In genomic region chr10:60284676-60285111, GRCm38 (mm10) we compare ENCODE assay signal across 8 mouse cellular contexts. TPM values are rescaled to one million over a fixed set of nuclear protein-coding genes. Genes with fewer than 3 reads are reported as not detected.
DNase-seq lines count a peak whose midpoint lies in the region; ATAC-seq lines count a peak whose summit lies in the region.

No protein-coding gene starts in this region.

- no peak overlapping the region for H3K4me2 ChIP-seq in embryonic facial prominence, embryonic 12.5 days (replicated peaks)
- H3K4me2 ChIP-seq in limb, embryonic 12.5 days = peak overlapping the region; percentile 42; the same call in 1 of the 2 replicates

- peaks cover 4% of the 10 kb centered on the region; the same call in 1 of the 2 replicates for H3K36me3 ChIP-seq in heart, embryonic 10.5 days
- 0 out of 2 replicates have a peak, but pooled peaks cover 5% of the 10 kb centered on the region for H3K36me3 ChIP-seq in embryonic facial prominence, embryonic 12.5 days
- peaks cover 4% of the 10 kb centered on the region; the same call in 1 of the 2 replicates for H3K36me3 ChIP-seq in limb, embryonic 12.5 days

- peaks cover 74% of the 10 kb centered on the region for H3K4me1 ChIP-seq in heart, embryonic 10.5 days
- peaks cover 76% of the 10 kb centered on the region for H3K4me1 ChIP-seq in embryonic facial prominence, embryonic 12.5 days
- H3K4me1 ChIP-seq in limb, embryonic 12.5 days (replicated peaks) = peaks cover 57% of the 10 kb centered on the region

- H3K27ac ChIP-seq in heart, embryonic 10.5 days = peak overlapping the region; percentile 75
- peak overlapping the region; percentile 79 for H3K27ac ChIP-seq in embryonic facial prominence, embryonic 12.5 days
- H3K27ac ChIP-seq in limb, embryonic 12.5 days = peak overlapping the region; percentile 83

- H3K9ac ChIP-seq in embryonic facial prominence, embryonic 12.5 days = no peak overlapping the region
- H3K9ac ChIP-seq in limb, embryonic 12.5 days (replicated peaks) = peak overlapping the region; percentile 12; the same call in 1 of the 2 replicates

- 60% methylated on average over 8 of the region's 8 CpGs for WGBS in heart, embryonic 10.5 days
- WGBS in embryonic facial prominence, embryonic 12.5 days = 59% methylated on average over 8 of the region's 8 CpGs
- 50% methylated on average over 8 of the region's 8 CpGs for WGBS in limb, embryonic 12.5 days

- intact Hi-C loops in heart, postnatal 25 days (cut with DNase I) = loop anchor here (5.0 kb wide), 1 partner anchor 37 kb away; no protein-coding TSS in a partner anchor

- H3K9me3 ChIP-seq in heart, embryonic 10.5 days = no peaks in the 10 kb centered on the region
- H3K9me3 ChIP-seq in embryonic facial prominence, embryonic 12.5 days = no peaks in the 10 kb centered on the region
- H3K9me3 ChIP-seq in limb, embryonic 12.5 days = no peaks in the 10 kb centered on the region

- H3K27me3 ChIP-seq in heart, embryonic 10.5 days (ENCODE audit: insufficient read depth, poor library complexity, severe bottlenecking) = no peaks in the 10 kb centered on the region
- H3K27me3 ChIP-seq in embryonic facial prominence, embryonic 12.5 days = no peaks in the 10 kb centered on the region
- H3K27me3 ChIP-seq in limb, embryonic 12.5 days = no peaks in the 10 kb centered on the region

- DNase-seq in heart, embryonic 10.5 days (ENCODE audit: low spot score) = no peak
- DNase-seq in heart, postnatal 25 days (ENCODE audit: low spot score) = no peak
- no peak for DNase-seq in kidney, postnatal 25 days
- DNase-seq in urinary bladder, postnatal 14 days (ENCODE audit: low spot score) = no peak

- ATAC-seq in embryonic facial prominence, embryonic 12.5 days (ENCODE audit: insufficient number of reproducible peaks, insufficient read depth, low FRiP score, low TSS enrichment) = no peak
- no peak for ATAC-seq in limb, embryonic 12.5 days (ENCODE audit: insufficient number of reproducible peaks, insufficient read depth, low FRiP score, low TSS enrichment, low read depth)
- peak; percentile 2; the same call in 1 of the 2 replicates for ATAC-seq in neutrophil, adult 5-6 weeks (ENCODE audit: extremely low read depth, insufficient number of reproducible peaks, low FRiP score, poor library complexity, severe bottlenecking)
- no peak for ATAC-seq in megakaryocyte-erythroid progenitor cell, adult 5-6 weeks (replicated peaks; ENCODE audit: low FRiP score, low TSS enrichment, poor library complexity, severe bottlenecking)

- no peak overlapping the region for H3K4me3 ChIP-seq in heart, embryonic 10.5 days
- no peak overlapping the region for H3K4me3 ChIP-seq in embryonic facial prominence, embryonic 12.5 days
- H3K4me3 ChIP-seq in limb, embryonic 12.5 days (replicated peaks) = no peak overlapping the region

RNA-seq across cellular contexts. Expression of gene Psap, which starts 7.3 kb away (rescaled TPM):
- 74.3 and 75.2 TPM in 2 replicates for polyA plus RNA-seq in heart, embryonic 10.5 days (2016; fragmentation: Nextera tagmentation; extraction: Ambion mirVana)
- total RNA-seq in heart, postnatal 25 days (2021) = 1,000 to 10,000 TPM in 1 of 2 experiments, 100 to 1,000 TPM in 1; 984 to 1,036 TPM
- 75.7 and 77.6 TPM in 2 replicates for polyA plus RNA-seq in embryonic facial prominence, embryonic 12.5 days (2016; fragmentation: Nextera tagmentation; extraction: Ambion mirVana)
- polyA plus RNA-seq in limb, embryonic 12.5 days (2016; fragmentation: Nextera tagmentation; extraction: Ambion mirVana) = 65.4 and 66.5 TPM in 2 replicates
- 675 and 698 TPM in 2 replicates for total RNA-seq in neutrophil, adult 5-6 weeks (2017)
- total RNA-seq in megakaryocyte-erythroid progenitor cell, adult 5-6 weeks (2014; fragmentation: Nextera tagmentation) = 82.8 and 89.3 TPM in 2 replicates
- total RNA-seq in megakaryocyte-erythroid progenitor cell, adult 5-6 weeks (2017) = 84.3 and 86.1 TPM in 2 replicates
